Mouse (Mus musculus): ENCODE measurements around the gene Tex46.

- TF ChIP-seq CTCF (IDR thresholded peaks at IDR 0.05; ENCODE audit: low read depth, low read length): no peak
- no peak for TF ChIP-seq POLR2A (IDR thresholded peaks at IDR 0.05; ENCODE audit: extremely low read depth, insufficient read depth, low read length)
These were observed 41.6 kb upstream of the Tex46 start for GRCm38 (mm10) chr4:136568629-136569028.

Data from liver, adult 2 months (tissue).